Mouse (Mus musculus) embryonic fibroblast, embryonic 13.5 days (primary cell): ENCODE results near the gene Cep41.

Experiments
- CTCF ChIP-seq: IDR thresholded peaks from 2 replicates; pipeline ENCODE4 v1.5.1; 2011; ENCODE audit warnings: mild to moderate bottlenecking, control low read depth, low read length, moderate library complexity, borderline replicate concordance; ENCODE audit not compliant: insufficient read depth
- POLR2A ChIP-seq: IDR thresholded peaks from 2 replicates; pipeline ENCODE4 v1.6.1; 2011; ENCODE audit warnings: low read depth, mild to moderate bottlenecking, control low read depth, low read length, moderate library complexity

DNA sequence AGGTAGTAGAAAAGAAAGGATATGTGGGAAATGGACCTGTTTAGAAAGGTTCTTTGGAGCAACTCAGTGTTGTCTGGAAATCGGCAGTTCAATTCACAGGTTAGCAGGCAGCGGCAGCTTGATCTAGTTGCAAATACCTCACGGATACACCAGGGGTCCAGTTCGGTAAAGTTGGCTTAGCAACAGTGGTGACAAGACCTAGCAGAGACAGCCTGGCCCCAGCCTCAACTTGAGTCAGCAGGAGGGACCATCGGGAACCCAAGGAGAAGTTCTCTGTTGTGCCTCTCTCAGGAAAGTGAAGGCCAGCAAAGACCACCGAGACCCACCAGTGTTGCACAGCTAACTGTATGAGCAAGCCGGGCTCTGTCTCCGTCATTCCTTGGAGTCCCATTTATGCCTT is 1.6 kb upstream of the Cep41 start:
- no peak for TF ChIP-seq CTCF
- TF ChIP-seq POLR2A = no peak
